Mouse (Mus musculus) adrenal gland, adult 2 months (tissue): ENCODE measurements around the gene Olfr63. TPM values are rescaled to one million over a fixed set of nuclear protein-coding genes. Genes with fewer than 3 reads are reported as not detected.
"Not testable (repeated sequence)": the region's sequence is repeated elsewhere in the genome, so short reads cannot be mapped to it uniquely, and the experiment has no call there.

Source experiments
- DNase-seq: peaks from one replicate; pipeline ENCODE4 v3.0.0; 2021
- long read RNA-seq: library from polyadenylated mRNA; stranded (forward); transcript quantifications from one replicate; pipeline ENCODE4 v2.0.0, GENCODE M21; 2021
- polyA plus RNA-seq: library from polyadenylated mRNA; depleted of rRNA; stranded (reverse); fragments of >200 nt; gene quantifications from 2 replicates; pipeline ENCODE4 v1.2.3, GENCODE M21; 2012; rRNA removed
- total RNA-seq, 2 experiments: library from RNA; stranded (reverse); gene quantifications; 2 replicates each; pipeline ENCODE4 v1.2.3; 2021

The Olfr63 gene
- total RNA-seq: under 1 TPM in 1 of 2 experiments, not detected in 1; 0.06 TPM
- polyA plus RNA-seq: not detected in 2 replicates
- long read RNA-seq: 0 reads

- no peak for DNase-seq
These were observed at the start of gene Olfr63 for GRCm38 (mm10) chr17:33264376-33264775. Gene Olfr63 (plus strand): TSS chr17:33264676.

GRCm38 (mm10) chr17:33221590-33221989 is 42.9 kb upstream of the Olfr63 start, which contains the start of gene Olfr1564:
Gene Olfr1564 (minus strand): TSS chr17:33221690.
- DNase-seq: no peak

DNA sequence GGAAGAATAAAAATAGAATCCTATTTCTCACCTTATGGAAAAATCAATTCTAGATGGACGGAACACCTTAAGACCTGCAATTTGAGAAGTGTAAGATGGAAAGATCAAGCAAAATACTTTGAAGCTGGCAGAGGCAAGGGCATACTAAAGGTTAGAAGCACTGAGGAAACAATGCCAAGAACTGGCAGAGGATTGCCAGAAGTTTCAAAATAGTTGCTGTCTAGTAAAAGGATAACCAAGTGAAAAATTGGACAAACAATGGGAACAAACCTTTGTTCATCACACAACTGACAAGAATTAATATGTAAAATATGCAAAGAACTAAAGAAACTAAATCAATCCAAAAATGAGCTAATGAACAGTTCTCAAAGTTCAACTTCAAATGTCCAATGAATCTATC is 27.8 kb upstream of the Olfr63 start:
- DNase-seq: not testable (repeated sequence)

DNA sequence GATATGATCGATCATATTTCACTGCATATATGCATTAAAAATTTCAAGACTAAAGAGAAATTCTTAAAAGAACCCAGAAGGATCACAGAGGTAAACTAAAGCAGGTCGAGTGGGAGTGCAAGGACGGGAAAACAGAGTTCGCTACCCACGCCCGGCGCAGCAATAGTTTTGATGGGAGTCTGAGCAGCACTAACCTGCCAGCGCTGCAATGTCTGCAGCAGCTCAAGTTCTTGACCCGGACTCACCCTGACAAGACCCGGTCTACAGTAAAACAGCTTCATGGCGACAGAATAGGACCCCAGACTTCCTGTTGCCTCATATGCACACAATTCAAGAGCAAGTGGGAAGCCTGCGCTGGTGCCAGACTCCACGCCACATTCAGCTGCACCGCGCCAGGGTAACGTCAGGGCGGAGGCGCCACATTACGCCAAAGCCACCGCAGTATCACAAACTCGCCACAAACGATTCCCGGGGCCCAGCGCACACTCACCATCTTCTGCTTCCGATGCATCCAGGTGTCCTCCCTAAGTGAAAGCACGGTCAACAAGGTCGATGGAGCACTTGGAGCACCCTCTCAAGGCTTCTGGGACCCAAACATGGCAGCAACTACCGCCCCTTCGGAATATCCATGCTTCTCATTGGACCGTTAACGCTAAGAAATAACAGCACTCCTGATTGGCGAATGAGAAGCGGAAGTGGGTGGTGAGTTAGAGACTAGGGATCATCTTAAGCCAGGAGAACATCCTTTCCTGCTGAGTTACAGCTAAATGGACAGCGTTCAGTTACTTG is 9.8 kb upstream of the Olfr63 start, which contains the start of gene Zfp955a:
TSS of gene Zfp955a (minus strand) at position 616 of the 789 bp plus-strand sequence.
- DNase-seq: not testable (repeated sequence)

- not testable (repeated sequence) for DNase-seq
These were observed 9.2 kb upstream of the Olfr63 start for GRCm38 (mm10) chr17:33255319-33255657.

DNA sequence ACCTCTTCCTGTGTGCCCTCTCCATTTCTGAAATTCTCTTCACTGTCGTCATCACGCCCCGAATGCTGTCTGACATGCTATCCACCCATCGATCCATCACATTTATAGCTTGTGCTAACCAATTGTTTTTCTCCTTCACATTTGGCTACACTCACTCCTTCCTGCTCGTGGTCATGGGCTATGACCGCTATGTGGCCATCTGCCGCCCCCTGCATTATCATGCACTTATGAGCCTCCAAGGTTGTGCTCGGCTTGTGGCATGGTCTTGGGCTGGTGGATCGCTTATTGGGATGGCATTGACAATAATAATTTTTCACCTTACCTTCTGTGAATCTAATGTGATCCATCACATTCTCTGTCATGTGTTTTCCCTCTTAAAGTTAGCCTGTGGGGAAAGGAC is 4.4 kb downstream of the Olfr63 start:
- DNase-seq: no peak

DNA sequence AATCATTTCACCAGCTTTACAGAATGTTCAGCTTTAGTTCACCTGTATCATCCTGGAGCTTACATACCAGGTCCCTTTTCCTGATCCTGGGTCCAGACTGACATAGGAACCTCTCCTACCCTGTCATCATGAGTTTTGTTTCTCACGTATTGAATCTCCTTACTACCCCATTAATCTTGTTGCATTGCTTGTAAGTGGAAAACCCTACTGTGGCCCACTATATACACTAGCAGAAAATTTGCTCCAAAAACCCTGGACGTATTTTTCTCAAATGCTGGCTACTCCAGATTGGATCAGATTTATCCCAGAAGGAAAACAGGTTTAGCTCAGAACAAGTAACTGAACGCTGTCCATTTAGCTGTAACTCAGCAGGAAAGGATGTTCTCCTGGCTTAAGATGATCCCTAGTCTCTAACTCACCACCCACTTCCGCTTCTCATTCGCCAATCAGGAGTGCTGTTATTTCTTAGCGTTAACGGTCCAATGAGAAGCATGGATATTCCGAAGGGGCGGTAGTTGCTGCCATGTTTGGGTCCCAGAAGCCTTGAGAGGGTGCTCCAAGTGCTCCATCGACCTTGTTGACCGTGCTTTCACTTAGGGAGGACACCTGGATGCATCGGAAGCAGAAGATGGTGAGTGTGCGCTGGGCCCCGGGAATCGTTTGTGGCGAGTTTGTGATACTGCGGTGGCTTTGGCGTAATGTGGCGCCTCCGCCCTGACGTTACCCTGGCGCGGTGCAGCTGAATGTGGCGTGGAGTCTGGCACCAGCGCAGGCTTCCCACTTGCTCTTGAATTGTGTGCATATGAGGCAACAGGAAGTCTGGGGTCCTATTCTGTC is 24.8 kb downstream of the Olfr63 start, which contains the start of gene Zfp955b:
TSS of gene Zfp955b (plus strand) at position 506 of the 837 bp plus-strand sequence.
- not testable (repeated sequence) for DNase-seq

GRCm38 (mm10) chr17:33289876-33290149 is 25.3 kb downstream of the Olfr63 start:
- not testable (repeated sequence) for DNase-seq

Other genes with a start within 250 kb of the Olfr63 start
- gene Zfp763, start 231.3 kb upstream of the Olfr63 start, total RNA-seq: 1 to 10 TPM; 3.9 to 8.7 TPM
- 0.08 and 0.10 TPM in 2 replicates for gene Zfp763, start 231.3 kb upstream of the Olfr63 start, polyA plus RNA-seq
- not detected for gene 4921501E09Rik, start 196.6 kb upstream of the Olfr63 start, total RNA-seq
- not detected in 2 replicates for gene 4921501E09Rik, start 196.6 kb upstream of the Olfr63 start, polyA plus RNA-seq
- 10 to 100 TPM in 1 of 2 experiments, 1 to 10 TPM in 1; 7.9 to 13.2 TPM for gene Zfp563, start 175.4 kb upstream of the Olfr63 start, total RNA-seq
- gene Zfp563, start 175.4 kb upstream of the Olfr63 start, polyA plus RNA-seq: 0.37 and 0.58 TPM in 2 replicates
- not detected for gene Morc2b, start 125.0 kb upstream of the Olfr63 start, total RNA-seq
- gene Morc2b, start 125.0 kb upstream of the Olfr63 start, polyA plus RNA-seq: not detected in 2 replicates
- not detected for gene Olfr55, start 96.2 kb upstream of the Olfr63 start, total RNA-seq
- gene Olfr55, start 96.2 kb upstream of the Olfr63 start, polyA plus RNA-seq: not detected in 2 replicates
- gene Olfr239, start 73.4 kb upstream of the Olfr63 start, total RNA-seq: not detected
- not detected in 2 replicates for gene Olfr239, start 73.4 kb upstream of the Olfr63 start, polyA plus RNA-seq
- gene Olfr1564, start 43.0 kb upstream of the Olfr63 start, total RNA-seq: not detected
- gene Olfr1564, start 43.0 kb upstream of the Olfr63 start, polyA plus RNA-seq: 0.06 TPM in 1 of 2 replicates, not detected in the other
- gene Zfp955a, start 9.5 kb upstream of the Olfr63 start, total RNA-seq: 10 to 100 TPM in 1 of 2 experiments, 1 to 10 TPM in 1; 7.1 to 10.2 TPM
- 0.16 and 0.37 TPM in 2 replicates for gene Zfp955a, start 9.5 kb upstream of the Olfr63 start, polyA plus RNA-seq
- gene Zfp955b, start 24.9 kb downstream of the Olfr63 start, total RNA-seq: 10 to 100 TPM in 1 of 2 experiments, 1 to 10 TPM in 1; 9.0 to 11.6 TPM
- gene Zfp955b, start 24.9 kb downstream of the Olfr63 start, polyA plus RNA-seq: 0.87 and 1.1 TPM in 2 replicates
- 1 to 10 TPM; 8.6 to 9.1 TPM for gene Zfp81, start 94.2 kb downstream of the Olfr63 start, total RNA-seq
- 0.33 and 0.49 TPM in 2 replicates for gene Zfp81, start 94.2 kb downstream of the Olfr63 start, polyA plus RNA-seq
- gene Zfp101, start 130.0 kb downstream of the Olfr63 start, total RNA-seq: 10 to 100 TPM in 1 of 2 experiments, 1 to 10 TPM in 1; 5.4 to 10.4 TPM
- gene Zfp101, start 130.0 kb downstream of the Olfr63 start, polyA plus RNA-seq: 0.42 and 0.52 TPM in 2 replicates
- not detected for gene Actl9, start 168.2 kb downstream of the Olfr63 start, total RNA-seq
- 0.17 and 0.27 TPM in 2 replicates for gene Actl9, start 168.2 kb downstream of the Olfr63 start, polyA plus RNA-seq